Mouse (Mus musculus) effector memory CD4-positive, alpha-beta T cell, adult 7 months (primary cell): ENCODE measurements around the gene Cpne4. TPM values are rescaled to one million over a fixed set of nuclear protein-coding genes. Genes with fewer than 3 reads are reported as not detected.

Experiments used
- polyA plus RNA-seq: library from polyadenylated mRNA; unstranded; fragments of 100-300 nt; shearing (Covaris generic); gene quantifications from one replicate; pipeline ENCODE4 v1.2.1, GENCODE M21; 2017

The Cpne4 gene
- not detected for polyA plus RNA-seq

DNA sequence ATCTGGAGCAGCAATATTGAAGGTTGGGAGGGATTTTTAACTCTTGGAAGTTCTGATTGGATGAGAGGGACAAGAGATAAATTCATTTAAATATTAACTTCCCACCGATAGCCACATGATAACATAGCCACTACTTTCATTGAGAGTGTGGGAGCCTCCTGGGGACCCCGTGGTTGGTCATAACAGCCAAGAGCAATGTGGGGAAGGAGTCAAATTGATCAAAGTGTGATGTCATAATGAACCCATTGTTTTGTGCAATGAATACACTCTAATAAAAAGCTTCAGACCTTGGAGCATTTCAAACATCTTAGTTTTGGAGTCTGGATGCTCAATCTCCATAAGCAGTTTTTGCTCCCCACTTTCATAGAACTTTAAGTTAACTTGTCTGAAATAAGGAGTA is at the start of gene Cpne4:
Gene Cpne4, plus strand, starts transcription at position 301 of the 400 bp plus-strand sequence.

DNA sequence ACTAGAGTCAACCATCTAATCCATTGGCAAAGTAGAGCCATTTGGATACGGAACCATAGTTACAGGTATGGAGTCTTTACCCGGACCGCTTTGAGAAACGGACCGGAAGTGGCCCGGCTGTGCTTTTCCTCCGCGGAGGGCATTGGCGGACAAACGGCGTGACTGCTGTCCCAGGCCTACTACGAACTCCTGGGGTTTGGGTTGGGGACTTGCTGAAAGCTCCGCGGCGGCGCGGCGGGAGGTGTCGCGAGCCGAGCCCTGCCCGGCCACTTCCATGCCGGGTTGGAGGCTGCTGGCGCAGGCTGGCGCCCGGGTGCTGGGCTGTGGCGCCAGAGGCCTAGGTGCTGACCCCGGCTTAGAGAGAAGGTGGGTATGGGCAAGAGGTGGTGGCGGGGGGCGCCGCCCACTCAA is 506.1 kb downstream of the Cpne4 start, which contains the start of gene Mrpl3:
Gene Mrpl3, plus strand, starts transcription at position 93 of the 411 bp plus-strand sequence.

Other genes with a start within 250 kb of the Cpne4 start
- gene Acpp, start 209.5 kb upstream of the Cpne4 start, polyA plus RNA-seq, result 28.6 TPM